Mouse (Mus musculus) urinary bladder, postnatal 25 days (tissue): ENCODE data around the gene Cox5b.
"Not testable (repeated sequence)": the region's sequence is repeated elsewhere in the genome, so short reads cannot be mapped to it uniquely, and the experiment has no call there.

Experiments
- DNase-seq: peaks from one replicate; pipeline ENCODE4 v3.0.0; 2022; ENCODE audit warnings: low spot score

The Cox5b gene

GRCm38 (mm10) chr1:36691271-36692155, at the start of gene Cox5b:
Gene Cox5b (plus strand): TSS chr1:36691449.
- peak; percentile 96 for DNase-seq

GRCm38 (mm10) chr1:36643957-36644614, 47.2 kb upstream of the Cox5b start:
- no peak for DNase-seq

GRCm38 (mm10) chr1:36644615-36645007, 46.6 kb upstream of the Cox5b start:
- DNase-seq = no peak

- DNase-seq = no peak
Observed at GRCm38 (mm10) chr1:36646285-36646684, 45.0 kb upstream of the Cox5b start.

- no peak for DNase-seq
Observed at GRCm38 (mm10) chr1:36647631-36648030, 43.6 kb upstream of the Cox5b start.

GRCm38 (mm10) chr1:36655039-36655438, 36.2 kb upstream of the Cox5b start:
- DNase-seq = no peak

GRCm38 (mm10) chr1:36656233-36656632, 35.0 kb upstream of the Cox5b start:
- no peak for DNase-seq

GRCm38 (mm10) chr1:36657658-36658415, 33.4 kb upstream of the Cox5b start:
- DNase-seq = no peak

GRCm38 (mm10) chr1:36658621-36659399, 32.4 kb upstream of the Cox5b start:
- no peak for DNase-seq

GRCm38 (mm10) chr1:36664457-36664856, 26.8 kb upstream of the Cox5b start:
- no peak for DNase-seq

- DNase-seq = no peak
Observed at GRCm38 (mm10) chr1:36665165-36665723, 26.0 kb upstream of the Cox5b start.

GRCm38 (mm10) chr1:36665934-36666333, 25.3 kb upstream of the Cox5b start:
- no peak for DNase-seq

GRCm38 (mm10) chr1:36668007-36668406, 23.2 kb upstream of the Cox5b start:
- not testable (repeated sequence) for DNase-seq

- no peak for DNase-seq
Observed at GRCm38 (mm10) chr1:36670256-36670655, 21.0 kb upstream of the Cox5b start.

GRCm38 (mm10) chr1:36671260-36671659, 20.0 kb upstream of the Cox5b start:
- DNase-seq = no peak

GRCm38 (mm10) chr1:36672648-36673350, 18.4 kb upstream of the Cox5b start:
- no peak for DNase-seq

GRCm38 (mm10) chr1:36674936-36675335, 16.3 kb upstream of the Cox5b start:
- DNase-seq = no peak

GRCm38 (mm10) chr1:36680893-36681292, 10.4 kb upstream of the Cox5b start:
- no peak for DNase-seq

- no peak for DNase-seq
Observed at GRCm38 (mm10) chr1:36682620-36683355, 8.5 kb upstream of the Cox5b start, which contains the start of gene Fam178b. Gene Fam178b (minus strand): TSS chr1:36683183.
